Comparison of ENCODE assay signal across 24 mouse cellular contexts in genomic region chr4:140709111-140709510, GRCm38 (mm10). TPM values are rescaled to one million over a fixed set of nuclear protein-coding genes. Genes with fewer than 3 reads are reported as not detected.
DNase-seq lines count a peak whose midpoint lies in the region; ATAC-seq lines count a peak whose summit lies in the region.
"Had no signal": no experiment of that assay in that cellular context is flagged by ENCODE, and none has a peak within 500 bp of the region (broad histone marks: within the 10 kb centered on the region; RNA-seq: fewer than 3 reads in every experiment).

No protein-coding gene starts in this region.

- peak; percentile 40 to 43 for DNase-seq in cerebellum, postnatal 10 days
- DNase-seq in cerebellum, adult 11 months, result no peak
- DNase-seq in heart, adult 8-10 months (ENCODE audit: low spot score), result no peak
- DNase-seq in left cerebral cortex, postnatal 4 days, result peak; percentile 43
- no peak for DNase-seq in left cerebral cortex, adult 11 months (ENCODE audit: low spot score)
- peak; percentile 50 for DNase-seq in retina, postnatal 1 day
- DNase-seq in retina, embryonic 14.5 days (ENCODE audit: low spot score), result no peak
- DNase-seq: adrenal gland, postnatal 10 days; cerebellum, postnatal 14 days; heart, postnatal 4 days; kidney, postnatal 4 days; right cerebral cortex, postnatal 14 days; spleen, adult 18-20 months; thymus, adult 2 months had no signal

- H3K4me3 ChIP-seq in heart, embryonic 15.5 days, result no peak overlapping the region
- H3K4me3 ChIP-seq: embryonic facial prominence, embryonic 15.5 days; kidney, embryonic 15.5 days; limb, embryonic 13.5 days; midbrain, embryonic 15.5 days had no signal

- peaks cover 42% of the 10 kb centered on the region for H3K36me3 ChIP-seq in heart, embryonic 15.5 days

- H3K27me3 ChIP-seq in heart, embryonic 15.5 days, result no peaks in the 10 kb centered on the region
- H3K27me3 ChIP-seq: embryonic facial prominence, embryonic 15.5 days; kidney, embryonic 15.5 days; limb, embryonic 13.5 days; midbrain, embryonic 15.5 days had no signal

- H3K9ac ChIP-seq in heart, embryonic 15.5 days, result no peak overlapping the region
- H3K9ac ChIP-seq: embryonic facial prominence, embryonic 15.5 days; kidney, embryonic 15.5 days; liver, embryonic 14.5 days; midbrain, embryonic 15.5 days had no signal

- ATAC-seq in heart, embryonic 15.5 days (replicated peaks; ENCODE audit: insufficient number of reproducible peaks, insufficient read depth, low FRiP score, low read depth), result no peak
- ATAC-seq: activated CD4-positive, CD25-positive, alpha-beta regulatory T cell, adult 4 months; midbrain, embryonic 15.5 days had no signal

- peaks cover 51% of the 10 kb centered on the region for H3K4me1 ChIP-seq in heart, embryonic 15.5 days (replicated peaks)

- no peak overlapping the region for H3K4me2 ChIP-seq in heart, embryonic 15.5 days
- H3K4me2 ChIP-seq: embryonic facial prominence, embryonic 15.5 days; kidney, embryonic 15.5 days; limb, embryonic 13.5 days; midbrain, embryonic 15.5 days had no signal

- no peaks in the 10 kb centered on the region for H3K9me3 ChIP-seq in heart, embryonic 15.5 days (replicated peaks)
- H3K9me3 ChIP-seq: embryonic facial prominence, embryonic 15.5 days; kidney, embryonic 15.5 days; limb, embryonic 13.5 days; midbrain, embryonic 15.5 days had no signal

- WGBS in heart, embryonic 15.5 days, result 85% methylated on average over 7 of the region's 7 CpGs

- intact Hi-C loops in left cerebral cortex, postnatal 4 days (cut with DNase I), result no loop called here

- peak overlapping the region; percentile 60; the same call in 1 of the 2 replicates for H3K27ac ChIP-seq in heart, embryonic 15.5 days
- H3K27ac ChIP-seq: embryonic facial prominence, embryonic 15.5 days; kidney, embryonic 15.5 days; limb, embryonic 13.5 days; liver, embryonic 14.5 days; midbrain, embryonic 15.5 days had no signal

RNA-seq across cellular contexts. Expression of gene Rcc2, which starts 8.8 kb away (rescaled TPM):
- polyA plus RNA-seq in heart, embryonic 15.5 days (2015; fragmentation: Nextera tagmentation; extraction: Ambion mirVana), result 13.9 and 24.6 TPM in 2 replicates
- 10 to 100 TPM; 11.4 to 12.5 (median 11.9) TPM for total RNA-seq in heart, adult 8-10 months (2022)
- total RNA-seq in left cerebral cortex, postnatal 4 days (2021), result 10 to 100 TPM; 59.4 to 63.3 TPM

RNA-seq across cellular contexts. Expression of gene Padi6, which starts 33.3 kb away (rescaled TPM):
- polyA plus RNA-seq in heart, embryonic 15.5 days (2015; fragmentation: Nextera tagmentation; extraction: Ambion mirVana), result 0.30 TPM in 1 of 2 replicates, not detected in the other
- not detected for total RNA-seq in heart, adult 8-10 months (2022)
- 1 to 10 TPM in 1 of 2 experiments, under 1 TPM in 1; 0.42 to 1.4 TPM for total RNA-seq in left cerebral cortex, postnatal 4 days (2021)
- total RNA-seq: gastrocnemius, adult 18-20 months; heart, postnatal 4 days had no signal
- polyA plus RNA-seq: activated CD4-positive, CD25-positive, alpha-beta regulatory T cell, adult 4 months; embryonic facial prominence, embryonic 15.5 days; kidney, embryonic 15.5 days; limb, embryonic 13.5 days; liver, embryonic 14.5 days; lung, postnatal 0 days; neural tube, embryonic 11.5 days had no signal

RNA-seq across cellular contexts. Expression of gene Arhgef10l, which starts 43.3 kb away (rescaled TPM):
- polyA plus RNA-seq in heart, embryonic 15.5 days (2015; fragmentation: Nextera tagmentation; extraction: Ambion mirVana), result 15.3 and 21.8 TPM in 2 replicates
- total RNA-seq in heart, adult 8-10 months (2022), result 10 to 100 TPM; 59.6 to 80.5 (median 71.9) TPM
- 10 to 100 TPM; 50.6 to 52.0 TPM for total RNA-seq in left cerebral cortex, postnatal 4 days (2021)
- polyA plus RNA-seq: activated CD4-positive, CD25-positive, alpha-beta regulatory T cell, adult 4 months had no signal

Comparison
In these comparisons a context has a peak if more than half of its experiments do, and no peak if none do; other contexts are left out.
1. DNase-seq: peak in cerebellum, postnatal 10 days (2 of 2), left cerebral cortex, postnatal 4 days (single experiment) and retina, postnatal 1 day (single experiment); none in cerebellum, adult 11 months (single experiment), heart, adult 8-10 months (single experiment), left cerebral cortex, adult 11 months (single experiment) and retina, embryonic 14.5 days (single experiment).
2. RNA of gene Rcc2, which starts 8.8 kb away (total RNA-seq): 59.4 to 63.3 TPM in left cerebral cortex, postnatal 4 days; 11.4 to 12.5 TPM in heart, adult 8-10 months; every median in the first group is over 4 times any median in the second.